ENCODE assay signal across 9 mouse cellular contexts in genomic region chr1:58144384-58145069, GRCm38 (mm10). TPM values are rescaled to one million over a fixed set of nuclear protein-coding genes. Genes with fewer than 3 reads are reported as not detected.
DNase-seq lines count a peak whose midpoint lies in the region; ATAC-seq and TF ChIP-seq lines count a peak whose summit lies in the region.
"Had no signal": no experiment of that assay in that cellular context is flagged by ENCODE, and none has a peak within 500 bp of the region (broad histone marks: within the 10 kb centered on the region; RNA-seq: fewer than 3 reads in every experiment).

No protein-coding gene starts in this region.

- TF ChIP-seq EP300 in heart, adult 2 months (IDR thresholded peaks at IDR 0.05; ENCODE audit: insufficient read depth, low read depth, low read length): no peak

- H3K9ac ChIP-seq in heart, adult 2 months (ENCODE audit: low read depth, low read length): no peak overlapping the region
- H3K9ac ChIP-seq in heart, embryonic 12.5 days: no peak overlapping the region
- H3K9ac ChIP-seq in forebrain, embryonic 11.5 days (ENCODE audit: low read length): no peak overlapping the region

- H3K27me3 ChIP-seq in heart, adult 2 months (ENCODE audit: control insufficient read depth, insufficient read depth, low read length): no peaks in the 10 kb centered on the region
- H3K27me3 ChIP-seq in heart, embryonic 12.5 days (replicated peaks): no peaks in the 10 kb centered on the region; the same call in none of the 2 replicates
- H3K27me3 ChIP-seq in forebrain, embryonic 11.5 days (ENCODE audit: control insufficient read depth, insufficient read depth, low read length): no peaks in the 10 kb centered on the region

- H3K27ac ChIP-seq in heart, adult 2 months: no peak overlapping the region
- no peak overlapping the region for H3K27ac ChIP-seq in heart, embryonic 12.5 days (ENCODE audit: poor library complexity, severe bottlenecking)
- H3K27ac ChIP-seq in forebrain, embryonic 11.5 days (ENCODE audit: low read depth, low read length): no peak overlapping the region
- H3K27ac ChIP-seq: macrophage had no signal

- intact Hi-C loops in heart, adult 2 months (cut with DNase I): loop anchor here (10.0 kb wide), 1 partner anchor 720 kb away; no protein-coding TSS in a partner anchor

- DNase-seq in heart, adult 2 months: no peak
- peak; percentile 31 for DNase-seq in MN1 (ENCODE audit: low spot score)
- DNase-seq in cerebellum, postnatal 14 days: peak; percentile 50 to 58
- DNase-seq in kidney, postnatal 4 days: peak; percentile 57 to 65
- peak; percentile 51 for DNase-seq in lung, postnatal 10 days
- no peak for DNase-seq in ovary, adult 18-20 months (ENCODE audit: low spot score)
- DNase-seq in forebrain, embryonic 11.5 days (ENCODE audit: low spot score): no peak

- no peak overlapping the region for H3K4me3 ChIP-seq in heart, adult 2 months
- H3K4me3 ChIP-seq in heart, embryonic 12.5 days: no peak overlapping the region
- H3K4me3 ChIP-seq in forebrain, embryonic 11.5 days (ENCODE audit: low read depth, low read length): no peak overlapping the region

- no peak for ATAC-seq in heart, embryonic 12.5 days (ENCODE audit: insufficient number of reproducible peaks, low FRiP score)
- ATAC-seq in forebrain, embryonic 11.5 days (replicated peaks; ENCODE audit: low FRiP score): no peak

- no peaks in the 10 kb centered on the region for H3K4me1 ChIP-seq in heart, adult 2 months (ENCODE audit: control insufficient read depth, insufficient read depth, low read length)
- H3K4me1 ChIP-seq in heart, embryonic 12.5 days (replicated peaks): no peaks in the 10 kb centered on the region
- no peaks in the 10 kb centered on the region for H3K4me1 ChIP-seq in forebrain, embryonic 11.5 days (replicated peaks; ENCODE audit: control insufficient read depth, insufficient read depth, low read length)

- WGBS in heart, adult 2 months: 55% methylated on average over 10 of the region's 10 CpGs
- 58% methylated on average over 10 of the region's 10 CpGs for WGBS in heart, embryonic 12.5 days
- WGBS in forebrain, embryonic 11.5 days: 85% methylated on average over 10 of the region's 10 CpGs

- no peak overlapping the region for H3K4me2 ChIP-seq in heart, embryonic 12.5 days
- no peak overlapping the region for H3K4me2 ChIP-seq in forebrain, embryonic 11.5 days (ENCODE audit: low read depth, low read length, severe bottlenecking)

- peaks cover 1% of the 10 kb centered on the region; the same call in 1 of the 2 replicates for H3K9me3 ChIP-seq in heart, embryonic 12.5 days (replicated peaks)
- H3K9me3 ChIP-seq in forebrain, embryonic 11.5 days (ENCODE audit: control insufficient read depth, low read length): no peaks in the 10 kb centered on the region

- TF ChIP-seq CTCF in heart, adult 2 months (IDR thresholded peaks at IDR 0.05): peak; percentile 43

- H3K79me2 ChIP-seq in heart, adult 2 months (replicated peaks; ENCODE audit: control insufficient read depth, insufficient read depth, low read length): no peaks in the 10 kb centered on the region

- no peak for TF ChIP-seq POLR2A in heart, adult 2 months (IDR thresholded peaks at IDR 0.05; ENCODE audit: insufficient read depth, low read depth, low read length)

- H3K36me3 ChIP-seq in heart, adult 2 months (ENCODE audit: control insufficient read depth, insufficient read depth, low read length): no peaks in the 10 kb centered on the region
- H3K36me3 ChIP-seq in heart, embryonic 12.5 days: no peaks in the 10 kb centered on the region
- H3K36me3 ChIP-seq in forebrain, embryonic 11.5 days (ENCODE audit: control insufficient read depth, insufficient read depth, low read length): no peaks in the 10 kb centered on the region

RNA-seq across cellular contexts. Expression of gene Aox3, which starts 31.6 kb away (rescaled TPM):
- 1 to 10 TPM; 1.2 to 2.0 TPM for total RNA-seq in heart, adult 2 months (2021)
- 0.50 and 1.2 TPM in 2 replicates for polyA plus RNA-seq in heart, adult 2 months (2012; rRNA removed)
- 0.05 TPM in 1 of 2 replicates, not detected in the other for polyA plus RNA-seq in heart, embryonic 12.5 days (2016; fragmentation: Nextera tagmentation; extraction: Ambion mirVana)
- 0.09 TPM in 1 of 2 replicates, not detected in the other for polyA plus RNA-seq in forebrain, embryonic 11.5 days (2014; fragmentation: Nextera tagmentation; extraction: Ambion mirVana)
- polyA plus RNA-seq: macrophage had no signal

Comparison
In these comparisons a context has a peak if more than half of its experiments do, and no peak if none do; other contexts are left out.
1. DNase-seq: peak in MN1 (single experiment), cerebellum, postnatal 14 days (2 of 2), kidney, postnatal 4 days (2 of 2) and lung, postnatal 10 days (single experiment); none in heart, adult 2 months (0 of 2), ovary, adult 18-20 months (single experiment) and forebrain, embryonic 11.5 days (single experiment).